Mouse (Mus musculus): ENCODE measurements around the gene Vangl2. TPM values are rescaled to one million over a fixed set of nuclear protein-coding genes. Genes with fewer than 3 reads are reported as not detected.

Gene Vangl2
- total RNA-seq (2012; rRNA removed) (0.39 and 0.88 TPM in 2 replicates), polyA plus RNA-seq (2012; ENCODE audit: insufficient read depth in 1 of 2, insufficient read length in 2 of 2, low read depth in 1 of 2, low replicate concordance in 2 of 2, missing spikeins in 1 of 2) (1 to 10 TPM in 1 of 2 experiments, not detected in 1; 3.0 TPM)

- Histone ChIP-seq H3K4me1 (ENCODE audit: control insufficient read depth in 1 of 2, insufficient read depth in 2 of 2, low read length in 2 of 2) (peaks cover 0 to 7% of the 10 kb centered on the region in 2 experiments; a peak in 2 of 4 replicates), H3K79me2 (ENCODE audit: control insufficient read depth, insufficient read depth, low read length, poor library complexity) (no peaks in the 10 kb centered on the region), H3K27ac (ENCODE audit: control insufficient read depth, low read depth, low read length) (no peak within 1 kb of the TSS), H3K9me3 (replicated peaks; ENCODE audit: insufficient read depth, low read length) (no peaks in the 10 kb centered on the region), H3K9ac (ENCODE audit: control insufficient read depth, low read depth, low read length, poor library complexity, severe bottlenecking) (peak within 1 kb of the TSS; percentile 66), H3K4me3 (ENCODE audit: control insufficient read depth in 1 of 2, insufficient read depth in 1 of 2, low read depth in 2 of 2, low read length in 2 of 2) (peak within 1 kb of the TSS; percentile 41 to 73), H3K36me3 (ENCODE audit: control insufficient read depth in 1 of 2, insufficient read depth in 2 of 2, low read length in 2 of 2) (peaks cover 0 to 2% of the 10 kb centered on the region in 2 experiments; a peak in 1 of 4 replicates), H3K27me3 (ENCODE audit: control insufficient read depth in 1 of 2, insufficient read depth in 2 of 2, low read length in 2 of 2) (peaks cover 3 to 10% of the 10 kb centered on the region in 2 experiments; a peak in 3 of 4 replicates)
- no peak for DNase-seq (ENCODE audit: low read depth, low spot score)
- TF ChIP-seq TAL1 (IDR thresholded peaks at IDR 0.05; ENCODE audit: low read length) (no peak), MYB (IDR thresholded peaks at IDR 0.05; ENCODE audit: low read depth, low read length) (no peak), E2F4 (IDR thresholded peaks at IDR 0.05; ENCODE audit: borderline replicate concordance, low read depth, low read length) (no peak), POLR2A (IDR thresholded peaks at IDR 0.05; ENCODE audit: control insufficient read depth in 1 of 2, insufficient read depth in 1 of 2, low read depth in 1 of 2, low read length in 2 of 2, poor library complexity in 1 of 2) (no peak), ZMIZ1 (IDR thresholded peaks at IDR 0.05; ENCODE audit: low read depth, low read length) (no peak), HCFC1 (IDR thresholded peaks at IDR 0.05; ENCODE audit: low read depth, low read length) (no peak), RCOR1 (IDR thresholded peaks at IDR 0.05; ENCODE audit: low read depth, low read length) (no peak), ZKSCAN1 (IDR thresholded peaks at IDR 0.05; ENCODE audit: low read depth, low read length) (no peak), MYC (IDR thresholded peaks at IDR 0.05; ENCODE audit: low read depth, low read length) (no peak), USF1 (IDR thresholded peaks at IDR 0.05; ENCODE audit: low read depth, low read length) (no peak)
These were observed at the start of gene Vangl2 for GRCm38 (mm10) chr1:172028394-172029275. TSS of gene Vangl2 (minus strand) at chr1:172028444.

GRCm38 (mm10) chr1:172077981-172078380, 49.7 kb upstream of the Vangl2 start:
- DNase-seq (ENCODE audit: low read depth, low spot score): peak; percentile 30
- H3K27ac ChIP-seq (ENCODE audit: control insufficient read depth, low read depth, low read length): no peak overlapping the region
- no peak overlapping the region for H3K4me3 ChIP-seq (ENCODE audit: control insufficient read depth in 1 of 2, insufficient read depth in 1 of 2, low read depth in 2 of 2, low read length in 2 of 2)
- H3K9me3 ChIP-seq (replicated peaks; ENCODE audit: insufficient read depth, low read length): no peaks in the 10 kb centered on the region
- H3K79me2 ChIP-seq (ENCODE audit: control insufficient read depth, insufficient read depth, low read length, poor library complexity): peaks cover 12% of the 10 kb centered on the region
- peaks cover 10 to 16% of the 10 kb centered on the region in 2 experiments for H3K36me3 ChIP-seq (ENCODE audit: control insufficient read depth in 1 of 2, insufficient read depth in 2 of 2, low read length in 2 of 2)
- TF ChIP-seq MAZ (IDR thresholded peaks at IDR 0.05; ENCODE audit: low read depth, low read length) (no peak), SMC3 (IDR thresholded peaks at IDR 0.05; ENCODE audit: low read depth, low read length) (no peak), GABPA (IDR thresholded peaks at IDR 0.05; ENCODE audit: low read depth, low read length) (no peak), JUND (IDR thresholded peaks at IDR 0.05; ENCODE audit: low read depth, low read length) (no peak), MXI1 (IDR thresholded peaks at IDR 0.05; ENCODE audit: low read depth, low read length) (no peak), GATA1 (IDR thresholded peaks at IDR 0.05; ENCODE audit: low read depth, low read length) (0 out of 2 replicates have a peak, but pooled peaks have one; percentile 6), BHLHE40 (IDR thresholded peaks at IDR 0.05; ENCODE audit: borderline replicate concordance, low read depth, low read length) (no peak), ZC3H11A (IDR thresholded peaks at IDR 0.05; ENCODE audit: low read depth, low read length) (no peak), MAX (IDR thresholded peaks at IDR 0.05; ENCODE audit: low read length) (no peak), EP300 (IDR thresholded peaks at IDR 0.05; ENCODE audit: low read depth in 1 of 2, low read length in 2 of 2) (peak in 1 of 2 experiments; percentile 27; a peak in 1 of 4 replicates)
- no peak overlapping the region for H3K9ac ChIP-seq (ENCODE audit: control insufficient read depth, low read depth, low read length, poor library complexity, severe bottlenecking)
- H3K27me3 ChIP-seq (ENCODE audit: control insufficient read depth in 1 of 2, insufficient read depth in 2 of 2, low read length in 2 of 2): no peaks in the 10 kb centered on the region
- peaks cover 0 to 3% of the 10 kb centered on the region in 2 experiments; a peak in 1 of 4 replicates for H3K4me1 ChIP-seq (ENCODE audit: control insufficient read depth in 1 of 2, insufficient read depth in 2 of 2, low read length in 2 of 2)
